Mouse (Mus musculus) heart, adult 2 months (tissue): ENCODE data around the gene 4933424G06Rik.

ENCODE experiments used
- CTCF ChIP-seq: fragments of 200-600 bp; IDR thresholded peaks from 2 replicates; pipeline ENCODE4 v1.8.1; 2022; ENCODE audit warnings: antibody characterized with exemption, mild to moderate bottlenecking, moderate library complexity
- EP300 ChIP-seq: fragments of 200-500 bp; IDR thresholded peaks from 2 replicates; pipeline ENCODE4 v1.6.1; 2011; ENCODE audit warnings: low read depth, low read length, control low read depth; ENCODE audit not compliant: insufficient read depth
- POLR2A ChIP-seq: fragments of 200-500 bp; IDR thresholded peaks from 2 replicates; pipeline ENCODE4 v1.6.1; 2011; ENCODE audit warnings: mild to moderate bottlenecking, low read depth, low read length, control low read depth; ENCODE audit not compliant: insufficient read depth

GRCm38 (mm10) chr1:36683810-36684467 is 26.0 kb upstream of the 4933424G06Rik start:
- TF ChIP-seq CTCF (peak; percentile 97), POLR2A (no peak), EP300 (peak; percentile 63; the same call in 1 of the 2 replicates)
